Mouse (Mus musculus) layer of hippocampus, adult 18-20 months (tissue): ENCODE measurements at regions not wholly inside any gene's neighbourhood (a gene's known extent, or its start where the extent isn't known, plus 50 kb on each side); places are given as distances from the start of the nearest gene placed in this dataset.

ENCODE experiments used
- DNase-seq, 2 experiments: peaks; one replicate each; pipeline ENCODE4 v3.0.0; 2022; ENCODE audit warnings: low spot score in 2 of 2

GRCm38 (mm10) chr10:25857954-25858616 is 220.0 kb upstream of the Gm9767 start:
- peak in 1 of 2 experiments; percentile 24 for DNase-seq

DNA sequence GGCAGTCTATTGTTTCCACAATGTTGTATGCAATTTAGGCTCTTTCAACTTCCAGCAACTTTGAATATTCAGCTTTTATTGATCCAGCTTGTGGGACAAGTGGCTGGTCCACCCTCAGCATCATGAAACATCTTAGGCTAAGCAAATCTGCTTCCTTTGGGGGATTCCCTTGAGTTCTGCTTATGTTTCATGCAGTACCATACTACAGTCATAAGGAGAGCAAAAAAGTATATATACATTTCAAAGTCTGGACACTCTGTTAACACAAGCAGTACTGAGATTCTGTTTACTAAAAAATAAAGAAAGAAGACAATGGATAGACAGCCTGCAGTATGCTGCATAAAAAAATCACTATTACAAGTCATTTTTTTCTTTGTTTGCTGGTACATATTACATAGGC is 233.7 kb upstream of the Gm9767 start:
- DNase-seq = no peak

DNA sequence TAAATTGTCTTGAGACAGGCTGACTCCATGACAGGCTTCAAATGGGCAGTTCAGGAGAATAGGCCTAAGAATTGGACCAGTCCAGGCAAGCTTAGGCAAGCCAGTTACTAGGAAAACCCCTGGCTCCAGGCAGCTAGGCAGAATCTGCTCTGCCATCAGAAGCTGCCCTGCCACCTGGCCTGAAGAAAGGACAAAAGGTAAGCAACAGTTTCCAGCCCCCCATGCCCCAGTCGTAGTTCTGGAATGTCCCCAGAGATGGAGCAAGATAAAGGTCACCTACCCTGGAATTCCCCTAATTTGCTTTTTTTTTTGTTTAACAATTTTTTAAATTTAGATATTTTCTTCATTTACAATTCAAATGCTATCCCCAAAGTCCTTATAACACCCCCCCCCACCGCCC is 248.8 kb upstream of the Gm9767 start:
- DNase-seq = no peak

GRCm38 (mm10) chr10:25804223-25804622 is 268.2 kb upstream of the Smlr1 start:
- DNase-seq = no peak

- no peak for DNase-seq
Measured at GRCm38 (mm10) chr10:25801499-25801898, 265.4 kb upstream of the Smlr1 start.

- DNase-seq = no peak
Measured at GRCm38 (mm10) chr10:25798881-25799280, 262.8 kb upstream of the Smlr1 start.

- DNase-seq = no peak
Measured at GRCm38 (mm10) chr10:25790363-25790821, 254.3 kb upstream of the Smlr1 start.

DNA sequence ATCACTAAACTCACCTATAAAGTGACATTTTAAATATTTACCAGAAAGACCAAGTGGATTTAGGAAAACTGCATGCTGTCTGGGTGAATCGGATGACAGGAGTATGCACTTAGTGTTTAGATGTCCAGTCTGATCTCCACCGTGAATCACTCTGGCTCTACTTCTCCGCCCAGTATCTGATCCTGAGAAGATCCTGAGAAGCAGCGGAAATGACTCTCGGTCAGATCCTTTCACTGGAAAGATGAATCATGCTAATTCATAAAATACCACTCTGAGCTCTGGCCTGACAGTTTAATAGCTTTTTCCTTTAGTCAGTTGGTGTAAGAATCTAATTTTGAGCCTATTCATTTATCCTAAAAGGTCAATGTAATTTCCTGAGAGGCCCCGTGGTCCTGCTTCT is 252.6 kb upstream of the Smlr1 start:
- DNase-seq = no peak

DNA sequence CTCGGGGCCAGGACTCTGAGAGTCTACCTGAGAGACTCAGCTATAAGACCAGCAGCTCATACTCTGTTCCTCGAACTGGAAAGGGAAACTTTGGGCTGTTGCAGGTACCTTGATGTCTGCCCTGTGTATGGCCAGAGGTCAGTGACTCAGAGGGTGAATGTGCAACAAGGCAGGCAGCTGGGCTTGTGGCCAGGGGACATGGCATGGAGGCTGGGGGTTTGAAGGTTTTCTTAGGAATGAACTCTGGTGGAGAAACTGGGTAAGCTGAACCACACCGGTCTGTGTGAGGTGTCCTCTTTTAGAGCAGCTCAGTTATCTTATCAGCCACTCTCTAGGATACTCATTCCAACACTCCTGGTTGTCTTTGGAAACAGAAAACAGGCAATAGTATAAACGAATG is 251.9 kb upstream of the Smlr1 start:
- no peak for DNase-seq

DNA sequence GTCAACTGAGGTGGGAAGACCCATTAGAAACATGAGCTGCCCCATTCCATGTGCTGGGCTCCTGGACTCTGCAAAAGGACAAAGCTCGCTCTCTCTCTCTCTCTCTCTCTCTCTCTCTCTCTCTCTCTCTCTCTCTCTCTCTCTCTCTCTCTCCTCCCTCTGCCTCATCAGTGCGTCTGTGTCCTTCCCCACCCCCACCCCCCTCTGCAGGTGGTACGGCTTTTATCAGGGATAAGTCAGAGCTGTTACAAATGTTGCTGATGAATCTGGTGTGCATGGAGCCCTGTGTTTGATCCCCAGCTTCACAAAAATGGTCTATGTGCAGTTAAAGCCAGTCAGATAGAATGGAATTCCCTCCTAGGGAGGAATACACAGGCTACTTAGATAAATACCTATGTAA is 247.8 kb upstream of the Smlr1 start:
- DNase-seq = no peak

- DNase-seq = no peak
Measured at GRCm38 (mm10) chr10:25779476-25779875, 243.4 kb upstream of the Smlr1 start.

DNA sequence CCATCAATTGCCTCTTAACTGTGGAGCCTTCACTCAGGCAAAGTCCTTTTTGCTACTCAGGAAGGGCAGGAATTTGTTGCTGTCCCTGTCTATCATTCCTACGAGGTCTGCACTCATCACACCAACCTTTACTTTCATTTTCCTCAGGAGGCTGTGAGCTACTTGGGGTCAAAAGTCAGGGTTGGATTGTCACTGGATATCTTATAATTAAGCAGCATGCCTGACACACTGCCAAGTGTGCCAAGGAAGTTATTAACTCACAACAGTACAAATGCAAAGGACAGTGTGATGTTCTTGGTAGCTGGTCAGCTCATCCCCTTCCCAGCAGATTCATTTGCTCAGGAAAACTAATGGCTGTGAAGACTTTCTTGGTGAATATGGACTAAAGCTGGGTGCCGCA is 241.7 kb upstream of the Smlr1 start:
- no peak for DNase-seq

- DNase-seq = no peak
Measured at GRCm38 (mm10) chr10:25776697-25777096, 240.6 kb upstream of the Smlr1 start.

DNA sequence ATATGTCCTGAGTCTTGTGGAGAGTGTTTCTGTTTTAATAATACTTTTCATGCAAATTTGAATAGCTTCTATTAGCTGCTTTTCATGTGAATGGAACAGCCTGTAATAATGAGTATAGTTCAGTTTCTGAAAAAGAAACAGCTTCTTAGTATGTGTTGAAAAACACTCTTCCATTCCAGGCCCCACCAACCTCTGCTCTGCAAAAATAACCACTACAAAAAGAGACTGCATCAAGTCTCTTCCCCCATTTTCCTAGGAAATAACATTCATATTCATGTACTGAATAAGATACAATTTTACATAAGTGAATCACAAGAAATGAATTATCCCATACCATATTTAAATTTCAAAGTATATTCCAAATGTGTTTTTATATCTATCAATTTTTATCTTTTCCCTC is 234.0 kb upstream of the Smlr1 start:
- no peak for DNase-seq

DNA sequence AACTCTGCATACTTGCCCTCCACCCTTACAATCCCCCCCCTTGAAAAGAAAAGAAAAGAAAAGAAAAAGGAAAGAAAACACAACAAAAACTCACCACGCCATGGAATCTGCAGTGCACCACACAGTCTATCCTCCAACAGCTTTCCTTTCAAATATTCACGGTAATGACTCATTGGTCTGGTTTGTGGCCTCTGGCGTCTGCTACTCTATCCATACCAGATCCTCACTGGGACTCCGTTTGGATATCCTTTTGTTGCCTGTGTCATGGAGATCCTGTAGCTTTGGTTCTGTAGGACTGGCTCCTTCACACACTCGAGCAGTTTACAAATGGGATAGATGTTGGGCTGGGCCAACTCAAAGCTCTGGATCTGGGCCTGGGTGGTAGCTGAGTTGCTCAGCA is 232.4 kb upstream of the Smlr1 start:
- DNase-seq = no peak

DNA sequence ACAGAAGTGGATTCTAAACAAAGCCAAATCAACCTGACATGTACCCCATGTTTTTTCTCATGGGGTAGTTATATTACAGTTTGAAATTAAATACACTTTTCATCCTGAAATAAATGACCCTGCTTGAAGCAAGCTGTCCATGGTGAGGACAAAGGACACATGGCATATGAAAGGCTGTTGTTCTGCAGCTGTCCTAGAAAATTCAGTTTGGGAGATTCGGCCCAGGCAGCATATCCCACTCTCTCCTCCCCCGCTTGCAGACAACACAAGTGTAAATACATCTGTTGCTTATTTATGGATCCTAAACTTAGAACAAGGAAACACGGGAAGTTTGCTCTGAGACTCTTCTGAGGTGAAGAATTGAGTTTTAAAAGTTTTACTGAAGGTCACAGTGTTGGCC is 218.2 kb upstream of the Smlr1 start:
- no peak for DNase-seq

DNA sequence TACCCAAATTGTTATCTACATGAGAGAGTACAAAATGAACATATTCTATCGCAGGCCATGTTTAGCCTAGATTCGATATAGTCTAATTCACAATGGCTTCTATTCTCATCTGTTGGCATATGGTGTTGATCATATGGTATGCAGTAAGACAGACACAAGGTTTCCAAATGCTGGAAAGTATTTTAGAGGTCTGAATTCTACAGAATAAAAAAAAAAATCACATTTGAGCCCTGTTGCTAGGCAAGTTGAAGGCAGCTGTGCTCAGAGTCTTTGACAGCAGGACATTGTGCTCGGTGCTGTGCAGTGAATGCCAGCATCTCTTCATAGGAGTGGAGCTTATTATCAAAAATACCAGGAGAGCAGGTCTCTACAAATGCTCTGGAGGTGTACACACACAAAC is 206.6 kb upstream of the Smlr1 start:
- peak in 1 of 2 experiments; percentile 18 for DNase-seq

GRCm38 (mm10) chr10:25740956-25741355 is 204.9 kb upstream of the Smlr1 start:
- no peak for DNase-seq

GRCm38 (mm10) chr10:25730470-25730869 is 194.4 kb upstream of the Smlr1 start:
- no peak for DNase-seq

DNA sequence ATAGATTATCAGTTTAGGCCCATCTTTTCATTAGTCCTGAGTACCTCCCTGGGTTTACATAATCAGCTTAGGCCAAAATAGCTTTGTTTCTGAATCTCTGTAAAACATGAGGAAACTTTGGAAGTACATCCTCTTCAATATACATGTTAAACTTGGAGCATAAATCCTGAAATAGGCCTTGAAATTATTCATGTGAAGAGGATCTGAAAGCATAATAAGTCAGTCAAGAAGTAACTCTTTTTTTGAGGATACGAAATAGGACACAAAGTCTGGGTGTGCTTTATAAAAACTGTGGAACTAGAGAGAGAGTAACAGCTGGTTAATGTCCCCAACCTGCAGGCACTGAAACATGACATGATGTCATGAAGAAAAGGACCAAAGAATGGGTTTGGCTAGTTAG is 187.9 kb upstream of the Smlr1 start:
- DNase-seq = no peak

- DNase-seq = no peak
Measured at GRCm38 (mm10) chr10:25715747-25716146, 179.7 kb upstream of the Smlr1 start.

DNA sequence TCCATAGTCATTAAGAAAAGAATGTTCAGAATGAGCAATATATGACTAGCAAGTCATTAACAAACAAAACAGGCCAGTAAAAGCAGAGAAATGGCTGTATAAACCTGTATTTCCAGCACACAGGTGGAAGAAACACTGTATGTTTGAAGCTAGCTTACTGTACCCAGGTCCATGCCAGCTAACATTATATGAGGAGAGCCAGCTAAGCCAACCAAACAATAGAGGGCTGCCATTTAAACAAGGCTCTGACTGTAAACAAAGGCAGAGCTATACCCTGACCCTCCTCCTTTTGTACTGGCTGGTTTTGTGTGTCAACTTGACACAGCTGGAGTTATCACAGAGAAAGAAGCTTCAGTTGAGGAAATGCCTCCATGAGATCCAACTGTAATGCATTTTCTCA is 178.6 kb upstream of the Smlr1 start:
- DNase-seq = no peak

GRCm38 (mm10) chr10:25714041-25714440 is 178.0 kb upstream of the Smlr1 start:
- DNase-seq = peak in 1 of 2 experiments; percentile 39

GRCm38 (mm10) chr10:25707951-25708350 is 171.9 kb upstream of the Smlr1 start:
- no peak for DNase-seq
